Mouse (Mus musculus) liver, adult (tissue): Measurements from ENCODE around the gene Hyal2.

ENCODE experiments used
- GATA4 ChIP-seq: IDR thresholded peaks from 2 replicates; pipeline ENCODE4 v1.6.1; 2014; ENCODE audit warnings: mild to moderate bottlenecking, low read length; ENCODE audit not compliant: insufficient replicate concordance

The Hyal2 gene

DNA sequence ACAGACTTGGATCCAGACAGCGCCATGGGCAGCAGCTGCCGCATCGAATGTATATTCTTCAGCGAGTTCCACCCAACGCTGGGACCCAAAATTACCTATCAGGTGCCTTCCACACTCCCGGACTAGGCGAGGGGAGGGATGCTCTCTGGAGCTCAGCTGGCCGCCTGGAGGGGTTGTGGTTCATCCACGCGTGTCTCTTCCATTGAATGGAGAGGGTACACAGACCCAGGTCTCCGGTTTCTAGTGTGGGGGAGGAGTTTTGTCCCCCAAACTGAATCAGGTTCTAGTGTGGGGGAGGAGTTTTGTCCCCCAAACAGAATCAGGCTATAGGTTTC, 25.4 kb upstream of the Hyal2 start:
- TF ChIP-seq GATA4 = no peak

DNA sequence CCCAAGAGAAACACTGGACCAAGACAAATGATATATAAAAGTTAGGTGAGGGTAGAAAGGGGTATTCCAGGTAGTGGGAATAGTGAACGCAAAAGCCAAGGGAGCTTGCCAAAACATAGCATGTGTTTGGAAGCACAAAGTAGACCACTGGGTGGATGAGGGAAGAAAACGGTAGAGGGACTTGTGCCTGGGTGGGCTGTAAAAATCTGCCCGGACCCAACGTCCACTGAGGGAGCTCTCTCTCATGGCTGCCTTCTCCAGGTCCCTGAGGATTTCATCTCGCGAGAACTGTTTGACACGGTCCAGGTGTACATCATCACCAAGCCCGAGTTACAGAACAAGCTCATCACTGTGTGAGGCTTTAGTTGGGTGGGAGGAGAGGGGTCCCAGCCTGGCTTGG, 25.0 kb upstream of the Hyal2 start:
- no peak for TF ChIP-seq GATA4

GRCm38 (mm10) chr9:107543299-107543698, 24.4 kb upstream of the Hyal2 start:
- TF ChIP-seq GATA4 = no peak

GRCm38 (mm10) chr9:107544196-107544700, 23.5 kb upstream of the Hyal2 start:
- TF ChIP-seq GATA4 = no peak

DNA sequence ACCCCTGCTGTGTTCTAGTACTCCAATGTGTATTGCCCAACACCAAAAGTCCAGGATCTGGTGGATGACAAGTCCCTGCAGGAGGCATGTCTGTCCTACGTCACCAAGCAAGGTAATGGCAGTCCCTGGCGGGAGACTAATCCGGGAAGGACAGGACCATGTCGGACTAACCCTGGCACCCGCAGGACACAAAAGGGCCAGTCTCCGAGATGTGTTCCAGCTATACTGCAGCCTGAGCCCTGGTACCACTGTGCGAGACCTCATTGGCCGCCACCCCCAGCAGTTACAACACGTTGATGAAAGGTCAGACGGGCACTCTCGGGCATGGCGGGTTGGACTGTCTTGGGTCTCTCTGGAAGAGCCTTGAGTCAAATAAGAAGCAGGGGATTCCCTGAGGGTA, 23.0 kb upstream of the Hyal2 start:
- no peak for TF ChIP-seq GATA4

DNA sequence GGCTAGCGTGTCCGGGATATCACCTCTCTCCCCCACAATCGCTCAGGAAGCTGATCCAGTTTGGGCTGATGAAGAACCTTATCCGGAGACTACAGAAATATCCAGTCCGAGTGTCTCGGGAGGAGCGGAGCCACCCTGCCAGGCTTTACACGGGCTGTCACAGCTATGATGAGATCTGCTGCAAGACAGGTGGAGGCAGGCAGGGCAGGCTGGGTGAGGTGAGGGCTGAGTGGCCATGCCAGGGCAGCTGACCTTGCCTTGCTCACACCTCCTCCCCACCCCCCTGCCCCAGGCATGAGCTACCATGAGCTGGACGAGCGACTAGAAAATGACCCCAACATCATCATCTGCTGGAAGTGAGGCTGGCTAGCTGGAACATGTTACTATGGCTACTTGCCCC, 22.5 kb upstream of the Hyal2 start:
- TF ChIP-seq GATA4 = no peak

DNA sequence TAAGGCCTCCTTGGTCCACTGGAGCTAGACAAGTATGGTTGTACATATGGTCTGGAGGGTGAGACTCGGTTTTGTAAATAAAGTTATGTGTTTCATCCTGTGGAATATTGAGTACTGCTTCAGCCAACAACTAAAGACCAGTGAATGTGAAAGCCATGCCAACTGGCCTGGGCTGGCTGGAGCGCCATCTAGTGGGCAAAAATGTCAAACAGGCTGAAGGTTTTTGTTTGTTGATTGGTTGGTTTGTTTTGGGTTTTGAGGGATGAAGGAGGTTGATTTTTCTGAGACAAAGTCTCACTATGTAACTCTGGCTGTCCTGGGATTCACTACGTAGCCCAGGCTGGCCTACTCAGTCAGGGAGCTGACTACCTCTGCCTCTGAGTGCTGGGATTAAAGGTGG, 22.1 kb upstream of the Hyal2 start:
- no peak for TF ChIP-seq GATA4

DNA sequence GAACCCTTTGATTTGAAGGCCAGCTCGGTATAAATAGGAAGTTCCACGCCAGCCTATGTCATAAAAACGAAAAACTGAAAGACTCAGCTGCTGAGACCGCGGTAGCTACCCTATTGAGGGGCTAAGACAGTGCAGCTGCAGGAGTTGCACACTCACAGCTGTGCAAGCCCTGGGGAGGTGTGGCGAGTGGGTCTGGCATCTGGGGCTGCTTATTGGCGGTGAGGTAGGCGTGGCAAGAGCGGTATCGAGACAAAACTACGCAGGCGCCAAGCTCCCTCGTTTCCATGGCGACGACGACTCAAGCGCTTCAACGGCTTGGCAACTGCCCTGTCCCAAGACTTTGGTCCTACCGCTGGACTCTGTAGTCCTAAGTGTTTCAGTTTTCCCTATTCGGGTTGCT, 20.7 kb upstream of the Hyal2 start, which contains the start of gene Zmynd10:
Zmynd10 (plus strand) TSS at position 273 of the 400 bp plus-strand sequence.
- no peak for TF ChIP-seq GATA4

GRCm38 (mm10) chr9:107547957-107548356, 19.8 kb upstream of the Hyal2 start:
- no peak for TF ChIP-seq GATA4

DNA sequence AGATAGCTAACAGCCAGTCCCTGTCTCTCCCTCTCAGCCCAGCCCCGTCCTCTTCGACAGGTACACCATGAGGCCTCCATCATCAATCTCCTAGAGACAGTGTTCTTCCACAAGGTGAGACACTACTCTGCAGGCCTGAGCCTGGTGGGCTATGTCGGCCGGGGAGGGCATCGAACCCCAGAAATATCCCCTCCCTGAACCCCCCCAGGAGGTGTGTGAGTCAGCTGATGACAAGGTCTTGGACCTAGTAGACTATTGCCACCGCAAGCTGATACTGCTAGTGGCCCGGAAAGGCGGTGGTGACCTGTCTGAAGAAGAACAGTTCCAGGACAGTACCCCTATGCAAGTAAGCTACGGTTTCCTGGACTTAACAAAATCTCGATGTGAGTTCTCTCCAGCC, 18.9 kb upstream of the Hyal2 start:
- TF ChIP-seq GATA4 = no peak

DNA sequence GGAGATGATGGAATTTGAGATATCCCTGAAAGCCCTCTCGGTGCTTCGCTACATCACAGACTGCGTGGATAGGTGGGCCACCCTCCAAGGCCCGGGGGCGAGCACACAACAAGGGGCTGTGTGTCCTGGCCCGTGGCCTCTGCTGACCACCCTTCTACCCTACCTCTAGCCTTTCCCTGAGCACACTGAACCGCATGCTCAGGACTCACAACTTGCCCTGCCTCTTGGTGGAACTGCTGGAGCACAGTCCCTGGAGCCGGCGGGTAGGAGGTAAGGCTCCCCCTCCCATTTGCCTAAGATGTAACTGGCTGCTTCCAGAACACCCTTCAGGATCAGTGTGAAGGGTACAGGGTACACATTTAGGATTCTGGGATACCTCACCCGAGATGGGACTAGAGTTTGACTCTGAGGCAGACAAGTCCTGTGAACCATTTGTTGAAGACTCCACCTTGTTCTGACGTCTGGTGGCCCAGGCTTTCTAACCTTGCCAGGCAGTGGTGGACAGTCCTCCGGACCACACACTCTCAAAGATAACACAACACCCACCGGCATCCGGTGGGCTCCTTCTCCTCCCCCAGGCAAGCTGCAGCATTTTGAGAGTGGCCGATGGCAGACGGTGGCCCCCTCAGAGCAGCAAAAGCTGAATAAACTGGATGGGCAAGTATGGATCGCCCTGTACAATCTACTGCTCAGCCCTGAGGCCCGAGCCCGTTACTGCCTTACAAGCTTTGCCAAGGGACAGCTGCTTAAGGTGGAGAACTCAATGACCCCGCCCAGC, 18.3 kb upstream of the Hyal2 start:
- no peak for TF ChIP-seq GATA4

GRCm38 (mm10) chr9:107550491-107551116, 17.1 kb upstream of the Hyal2 start:
- no peak for TF ChIP-seq GATA4

GRCm38 (mm10) chr9:107551117-107551889, 16.4 kb upstream of the Hyal2 start, which contains the start of gene Rassf1:
Gene Rassf1 (plus strand): TSS chr9:107551555.
- no peak for TF ChIP-seq GATA4

- no peak for TF ChIP-seq GATA4
Measured at GRCm38 (mm10) chr9:107551890-107552355, 15.8 kb upstream of the Hyal2 start.

DNA sequence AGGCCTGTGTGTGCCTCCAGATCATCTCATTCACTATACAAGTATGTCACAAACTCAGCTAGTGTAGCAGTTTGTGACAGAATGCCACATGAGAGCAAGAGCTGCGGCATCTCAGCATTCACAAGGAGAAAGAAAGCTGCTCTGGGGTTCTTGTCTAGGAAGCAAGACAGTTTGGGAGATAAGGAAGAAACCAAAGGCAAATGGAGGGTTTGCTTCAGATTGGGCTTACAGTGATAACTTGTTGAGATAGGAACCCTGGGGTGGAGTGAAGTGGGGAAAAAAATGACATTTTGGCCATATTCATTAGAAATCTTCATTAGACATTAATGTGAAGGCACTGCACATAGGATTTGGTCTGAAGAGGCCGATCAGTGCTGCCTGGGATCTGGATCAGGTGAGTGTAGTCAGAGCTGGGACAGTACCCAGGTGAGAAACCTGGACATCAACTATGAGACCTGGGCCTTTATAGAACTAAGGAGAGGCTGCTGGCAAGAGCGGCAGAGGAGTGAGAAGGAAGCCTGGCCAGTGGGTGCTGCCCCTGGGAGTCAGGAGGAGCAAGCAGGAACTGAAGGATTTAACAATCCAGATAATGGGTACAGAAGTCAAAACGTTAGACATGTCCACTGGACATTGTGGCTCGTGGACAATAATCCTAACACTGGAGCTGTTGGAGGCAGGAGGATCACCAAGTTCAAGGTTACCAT, 14.9 kb upstream of the Hyal2 start:
- TF ChIP-seq GATA4 = no peak
